Mouse (Mus musculus): ENCODE data around the gene Ust.

Gene Ust

GRCm38 (mm10) chr10:8504832-8505231 is 13.8 kb downstream of the Ust start:
- DNase-seq (ENCODE audit: low spot score), result peak; percentile 26

- DNase-seq (ENCODE audit: low spot score), result no peak
These were observed 19.4 kb downstream of the Ust start for GRCm38 (mm10) chr10:8498951-8499891.

- no peak for DNase-seq (ENCODE audit: low spot score)
These were observed 23.0 kb downstream of the Ust start for GRCm38 (mm10) chr10:8495543-8496141.

- no peak for DNase-seq (ENCODE audit: low spot score)
These were observed 26.6 kb downstream of the Ust start for GRCm38 (mm10) chr10:8491909-8492591.

- no peak for DNase-seq (ENCODE audit: low spot score)
These were observed 31.2 kb downstream of the Ust start for GRCm38 (mm10) chr10:8487388-8487787.

- no peak for DNase-seq (ENCODE audit: low spot score)
These were observed 34.1 kb downstream of the Ust start for GRCm38 (mm10) chr10:8484487-8484886.

GRCm38 (mm10) chr10:8482779-8483178 is 35.8 kb downstream of the Ust start:
- DNase-seq (ENCODE audit: low spot score), result no peak

GRCm38 (mm10) chr10:8479779-8480178 is 38.8 kb downstream of the Ust start:
- DNase-seq (ENCODE audit: low spot score), result no peak

- DNase-seq (ENCODE audit: low spot score), result no peak
These were observed 40.7 kb downstream of the Ust start for GRCm38 (mm10) chr10:8477936-8478335.

- DNase-seq (ENCODE audit: low spot score), result no peak
These were observed 46.6 kb downstream of the Ust start for GRCm38 (mm10) chr10:8471995-8472394.

GRCm38 (mm10) chr10:8471012-8471411 is 47.6 kb downstream of the Ust start:
- no peak for DNase-seq (ENCODE audit: low spot score)

- DNase-seq (ENCODE audit: low spot score), result peak; percentile 27
These were observed 49.1 kb downstream of the Ust start for GRCm38 (mm10) chr10:8469516-8469915.

GRCm38 (mm10) chr10:8468651-8469386 is 49.8 kb downstream of the Ust start:
- DNase-seq (ENCODE audit: low spot score), result peak; percentile 77

- peak; percentile 65 for DNase-seq (ENCODE audit: low spot score)
These were observed 52.7 kb downstream of the Ust start for GRCm38 (mm10) chr10:8465918-8466317.

GRCm38 (mm10) chr10:8465216-8465615 is 53.4 kb downstream of the Ust start:
- no peak for DNase-seq (ENCODE audit: low spot score)

- DNase-seq (ENCODE audit: low spot score), result no peak
These were observed 57.3 kb downstream of the Ust start for GRCm38 (mm10) chr10:8461372-8461771.

- no peak for DNase-seq (ENCODE audit: low spot score)
These were observed 63.9 kb downstream of the Ust start for GRCm38 (mm10) chr10:8454711-8455110.

GRCm38 (mm10) chr10:8447681-8448080 is 70.9 kb downstream of the Ust start:
- peak; percentile 46 for DNase-seq (ENCODE audit: low spot score)

GRCm38 (mm10) chr10:8446972-8447371 is 71.7 kb downstream of the Ust start:
- no peak for DNase-seq (ENCODE audit: low spot score)

GRCm38 (mm10) chr10:8444052-8444451 is 74.6 kb downstream of the Ust start:
- no peak for DNase-seq (ENCODE audit: low spot score)

GRCm38 (mm10) chr10:8431857-8432256 is 86.8 kb downstream of the Ust start:
- peak; percentile 4 for DNase-seq (ENCODE audit: low spot score)

Data from adipocyte (in vitro differentiated cells).